Mouse (Mus musculus): Measurements from ENCODE around the gene Dlg2.

GRCm38 (mm10) chr7:92396783-92397182 lies 1920.3 kb downstream of the Dlg2 start:
- TF ChIP-seq CTCF (IDR thresholded peaks at IDR 0.05; ENCODE audit: borderline replicate concordance, extremely low read depth, insufficient read depth, insufficient read length) (no peak), POLR2A (IDR thresholded peaks at IDR 0.05; ENCODE audit: borderline replicate concordance, extremely low read depth, insufficient read depth, insufficient read length, poor library complexity, severe bottlenecking) (no peak)

Measured in brain, embryonic 14.5 days (tissue).